ENCODE assay signal across 15 mouse cellular contexts in the genomic region with DNA sequence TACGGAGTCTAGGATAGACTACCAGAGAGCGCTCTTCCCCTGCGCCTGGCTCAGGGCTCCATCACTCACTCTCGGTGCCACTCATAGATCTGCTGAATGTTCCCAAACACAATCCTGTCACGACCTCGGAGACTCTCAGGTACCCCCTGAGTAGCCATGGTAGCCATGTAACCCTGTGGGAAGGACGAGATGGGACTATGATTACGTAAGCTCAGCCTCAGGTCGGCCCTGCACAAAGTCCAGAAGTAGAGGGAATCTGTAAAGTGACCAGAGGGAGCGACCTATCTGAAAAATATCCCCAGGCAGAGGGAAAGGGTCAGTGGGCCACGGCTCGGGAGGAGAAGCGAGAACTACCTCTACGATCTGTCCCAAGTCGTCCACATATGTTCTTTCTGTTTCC. TPM values are rescaled to one million over a fixed set of nuclear protein-coding genes. Genes with fewer than 3 reads are reported as not detected.
"Had no signal": no experiment of that assay in that cellular context is flagged by ENCODE, and none has a peak within 500 bp of the region (broad histone marks: within the 10 kb centered on the region; RNA-seq: fewer than 3 reads in every experiment).

No protein-coding gene starts in this region.

- H3K9me3 ChIP-seq: limb, embryonic 15.5 days; liver, embryonic 15.5 days; lung, embryonic 15.5 days; midbrain, embryonic 15.5 days; stomach, embryonic 15.5 days had no signal

- DNase-seq: kidney, postnatal 25 days; lung, postnatal 14 days; thymus, adult 2 months; thymus, postnatal 25 days had no signal

- H3K4me3 ChIP-seq: left cerebral cortex, adult 2 months; limb, embryonic 15.5 days; liver, embryonic 15.5 days; lung, embryonic 15.5 days; megakaryocyte, embryonic 14.5 days; midbrain, embryonic 15.5 days; stomach, embryonic 15.5 days had no signal

- H3K27ac ChIP-seq: left cerebral cortex, adult 2 months; limb, embryonic 15.5 days; liver, embryonic 15.5 days; lung, embryonic 15.5 days; macrophage; midbrain, embryonic 15.5 days; stomach, embryonic 15.5 days had no signal

- ATAC-seq: intestine, postnatal 0 days; midbrain, embryonic 15.5 days had no signal

- H3K9ac ChIP-seq: limb, embryonic 15.5 days; liver, embryonic 15.5 days; lung, embryonic 15.5 days; midbrain, embryonic 15.5 days; stomach, embryonic 15.5 days had no signal

- H3K4me2 ChIP-seq: limb, embryonic 15.5 days; liver, embryonic 15.5 days; lung, embryonic 15.5 days; midbrain, embryonic 11.5 days; midbrain, embryonic 15.5 days; stomach, embryonic 15.5 days had no signal

- H3K36me3 ChIP-seq: liver, embryonic 15.5 days; midbrain, embryonic 15.5 days had no signal

RNA-seq across cellular contexts. Expression of a gene that starts 4.4 kb away (rescaled TPM):
- total RNA-seq: monocyte, adult 5-6 weeks had no signal
- polyA plus RNA-seq: macrophage had no signal
